Mouse (Mus musculus): ENCODE measurements around the gene Mfsd6l.

- TF ChIP-seq POLR2A (IDR thresholded peaks at IDR 0.05; ENCODE audit: low read depth, low read length) (no peak), CTCF (IDR thresholded peaks at IDR 0.05; ENCODE audit: extremely low read depth, insufficient read length, insufficient replicate concordance, low read depth, low read length) (no peak)
Measured at GRCm38 (mm10) chr11:68507246-68507645, 48.7 kb upstream of the Mfsd6l start.
